Mouse (Mus musculus) hindbrain, embryonic 16.5 days (tissue): ENCODE data around the gene Tmx4. TPM values are rescaled to one million over a fixed set of nuclear protein-coding genes. Genes with fewer than 3 reads are reported as not detected.

Experiments used
- ATAC-seq: fragments of 200-750 bp; cut with Nextera tagmentation; 2 replicates; pipeline ENCODE4 v1.8.0; 2017; ENCODE audit warnings: moderate TSS enrichment, moderate library complexity
- H3K27ac ChIP-seq: fragments of 300-500 bp; sonication (generic); 2 replicates; pipeline ENCODE4 v1.5.1; 2014; ENCODE audit warnings: low read depth, mild to moderate bottlenecking, control low read depth, low read length, moderate library complexity
- H3K27me3 ChIP-seq: fragments of 300-500 bp; sonication (generic); replicated peaks from 2 replicates; pipeline ENCODE4 v1.6.1; 2014; ENCODE audit warnings: low read length; ENCODE audit not compliant: control insufficient read depth, insufficient read depth
- H3K36me3 ChIP-seq: fragments of 300-500 bp; sonication (generic); 2 replicates; pipeline ENCODE4 v1.6.1; 2014; ENCODE audit warnings: mild to moderate bottlenecking, low read length, moderate library complexity, mixed read lengths; ENCODE audit not compliant: control insufficient read depth, insufficient read depth
- H3K4me1 ChIP-seq: fragments of 300-500 bp; sonication (generic); 2 replicates; pipeline ENCODE4 v1.6.1; 2014; ENCODE audit warnings: low read depth, low read length; ENCODE audit not compliant: control insufficient read depth, insufficient read depth
- H3K4me2 ChIP-seq: fragments of 300-500 bp; sonication (generic); 2 replicates; pipeline ENCODE4 v1.6.1; 2014; ENCODE audit warnings: mild to moderate bottlenecking, low read length, control low read depth, moderate library complexity
- H3K4me3 ChIP-seq: fragments of 300-500 bp; sonication (generic); 2 replicates; pipeline ENCODE4 v1.5.1; 2014; ENCODE audit warnings: mild to moderate bottlenecking, low read length, control low read depth, moderate library complexity
- H3K9ac ChIP-seq: fragments of 300-500 bp; sonication (generic); 2 replicates; pipeline ENCODE4 v1.6.1; 2014; ENCODE audit warnings: low read depth, mild to moderate bottlenecking, control low read depth, low read length, moderate library complexity
- H3K9me3 ChIP-seq: fragments of 300-500 bp; sonication (generic); 2 replicates; pipeline ENCODE4 v1.6.1; 2014; ENCODE audit warnings: mild to moderate bottlenecking, low read length, moderate library complexity; ENCODE audit not compliant: control insufficient read depth
- WGBS: fragments of 180-500 bp; shearing (Covaris S2); extraction: QIAGEN DNeasy Blood & Tissue Kit; methylation state at CpG from one replicate; pipeline ENCODE4 v1.1.7; 2014; 5-methylcytosine and 5-hydroxymethylcytosine counted together
- polyA plus RNA-seq: library from polyadenylated mRNA; unstranded; fragments of >200 nt; fragmentation: Nextera tagmentation; extraction: Ambion mirVana; gene quantifications from 2 replicates; pipeline ENCODE4 v1.2.1, GENCODE M21; 2015

Gene Tmx4
- 98.9 and 117 TPM in 2 replicates for polyA plus RNA-seq

- whole genome bisulfite sequencing, result 0% methylated on average over 42 of the region's 57 CpGs
- Histone ChIP-seq H3K4me2 (peak within 1 kb of the TSS; percentile 68), H3K9ac (peak within 1 kb of the TSS; percentile 97), H3K27me3 (no peaks in the 10 kb centered on the region), H3K4me3 (peak within 1 kb of the TSS; percentile 87), H3K9me3 (no peaks in the 10 kb centered on the region), H3K36me3 (no peaks in the 10 kb centered on the region), H3K27ac (peak within 1 kb of the TSS; percentile 100), H3K4me1 (peaks cover 24% of the 10 kb centered on the region)
- ATAC-seq, result peak; percentile 98
Measured at GRCm38 (mm10) chr2:134643514-134644300, at the start of gene Tmx4. TSS of gene Tmx4 (minus strand) at chr2:134644145.

- no peaks in the 10 kb centered on the region for H3K9me3 ChIP-seq
- H3K4me3 ChIP-seq, result no peak overlapping the region
- H3K27me3 ChIP-seq, result no peaks in the 10 kb centered on the region
- no peak overlapping the region for H3K9ac ChIP-seq
- WGBS, result 69% methylated on average over 1 of the region's 1 CpGs
- ATAC-seq, result no peak
- no peaks in the 10 kb centered on the region for H3K36me3 ChIP-seq
- H3K4me1 ChIP-seq, result no peaks in the 10 kb centered on the region
- H3K27ac ChIP-seq, result no peak overlapping the region
- no peak overlapping the region for H3K4me2 ChIP-seq
Measured at GRCm38 (mm10) chr2:134692125-134692524, 48.2 kb upstream of the Tmx4 start.

GRCm38 (mm10) chr2:134691055-134691454 lies 47.1 kb upstream of the Tmx4 start:
- Histone ChIP-seq H3K27me3 (no peaks in the 10 kb centered on the region), H3K27ac (no peak overlapping the region), H3K4me1 (no peaks in the 10 kb centered on the region), H3K9ac (no peak overlapping the region), H3K4me2 (no peak overlapping the region), H3K36me3 (no peaks in the 10 kb centered on the region), H3K9me3 (no peaks in the 10 kb centered on the region), H3K4me3 (no peak overlapping the region)
- no peak for ATAC-seq
- 86% methylated on average over 7 of the region's 7 CpGs for WGBS

DNA sequence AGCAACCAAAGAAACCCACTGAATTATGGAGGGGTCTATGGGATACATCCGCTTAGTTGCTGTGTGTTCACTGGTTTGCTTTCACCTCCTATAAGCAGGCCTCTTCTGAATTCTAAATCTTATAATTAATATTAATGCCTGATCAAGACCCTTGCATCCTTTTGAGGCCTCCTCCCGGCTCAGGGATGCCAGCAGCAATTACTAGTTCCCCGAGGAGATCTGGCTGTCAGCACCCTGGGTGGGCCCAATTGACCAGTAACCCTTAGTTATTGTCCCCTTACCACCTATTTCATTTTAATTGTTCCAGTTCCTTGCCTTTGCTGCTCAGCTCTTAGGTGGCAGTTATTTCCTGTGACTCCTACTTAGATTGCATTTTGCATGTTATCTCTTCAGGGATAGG lies 38.4 kb upstream of the Tmx4 start:
- 36% methylated on average over 3 of the region's 3 CpGs for WGBS
- no peak for ATAC-seq

GRCm38 (mm10) chr2:134681271-134681961 lies 37.5 kb upstream of the Tmx4 start:
- no peaks in the 10 kb centered on the region for H3K9me3 ChIP-seq
- no peak overlapping the region for H3K4me3 ChIP-seq
- no peak overlapping the region for H3K27ac ChIP-seq
- no peak overlapping the region for H3K9ac ChIP-seq
- peak; percentile 86 for ATAC-seq
- no peaks in the 10 kb centered on the region for H3K4me1 ChIP-seq
- no peaks in the 10 kb centered on the region for H3K36me3 ChIP-seq
- 28% methylated on average over 9 of the region's 9 CpGs for WGBS
- no peak overlapping the region for H3K4me2 ChIP-seq
- H3K27me3 ChIP-seq, result no peaks in the 10 kb centered on the region

More for the DNA sequence above, 38.4 kb upstream of the Tmx4 start:
- Histone ChIP-seq H3K27me3 (no peaks in the 10 kb centered on the region), H3K9ac (no peak overlapping the region), H3K27ac (no peak overlapping the region), H3K4me2 (no peak overlapping the region), H3K36me3 (no peaks in the 10 kb centered on the region), H3K4me1 (no peaks in the 10 kb centered on the region), H3K4me3 (no peak overlapping the region), H3K9me3 (no peaks in the 10 kb centered on the region)

DNA sequence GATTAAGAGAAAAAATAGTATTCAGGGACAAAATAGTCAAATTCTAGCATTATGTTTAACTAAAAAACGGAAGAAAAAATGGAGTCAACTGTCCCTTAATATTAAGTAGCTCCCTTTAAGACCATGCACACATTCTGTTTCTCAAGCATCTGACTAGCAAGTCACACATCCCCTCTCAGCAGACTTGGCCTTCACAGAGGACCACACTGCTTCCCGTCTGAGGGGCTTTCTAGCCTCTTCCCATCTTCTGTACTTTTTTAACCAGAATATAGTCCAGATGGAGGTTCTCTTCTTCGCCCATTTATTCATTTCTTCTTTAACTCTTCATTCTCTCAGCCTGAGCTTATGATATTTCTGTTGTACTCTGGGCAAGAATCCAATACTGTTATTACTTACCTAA lies 35.6 kb upstream of the Tmx4 start:
- no peaks in the 10 kb centered on the region for H3K4me1 ChIP-seq
- H3K9ac ChIP-seq, result no peak overlapping the region
- no peak overlapping the region for H3K4me2 ChIP-seq
- H3K36me3 ChIP-seq, result no peaks in the 10 kb centered on the region
- H3K27me3 ChIP-seq, result no peaks in the 10 kb centered on the region
- H3K27ac ChIP-seq, result no peak overlapping the region
- H3K4me3 ChIP-seq, result no peak overlapping the region
- H3K9me3 ChIP-seq, result no peaks in the 10 kb centered on the region
- ATAC-seq, result no peak
- WGBS, result 74% methylated on average over 3 of the region's 3 CpGs

DNA sequence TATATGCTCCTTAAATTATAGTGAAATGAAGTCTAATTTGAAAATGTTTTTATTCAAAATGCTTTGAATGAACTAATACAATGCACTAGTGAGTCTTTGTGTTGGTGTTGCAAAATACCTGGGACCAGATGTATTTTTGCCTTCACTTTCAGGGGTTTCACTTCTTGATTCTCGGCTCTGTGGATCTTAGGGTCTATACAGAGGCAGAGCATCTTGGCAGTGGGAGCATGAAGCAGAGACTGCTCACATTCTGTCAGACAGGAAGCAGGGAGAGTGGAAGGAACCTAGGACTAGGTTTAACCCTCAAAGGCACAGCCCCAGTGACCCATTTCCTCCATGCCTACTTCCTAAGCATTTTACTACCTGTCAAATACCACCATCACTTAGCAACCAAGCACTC lies 31.5 kb upstream of the Tmx4 start:
- no peak for ATAC-seq
- no peak overlapping the region for H3K4me3 ChIP-seq
- 73% methylated on average over 1 of the region's 1 CpGs for WGBS
- no peaks in the 10 kb centered on the region for H3K27me3 ChIP-seq
- no peak overlapping the region for H3K27ac ChIP-seq
- no peaks in the 10 kb centered on the region for H3K4me1 ChIP-seq
- no peaks in the 10 kb centered on the region for H3K9me3 ChIP-seq
- no peak overlapping the region for H3K4me2 ChIP-seq
- H3K36me3 ChIP-seq, result no peaks in the 10 kb centered on the region
- no peak overlapping the region for H3K9ac ChIP-seq

- Histone ChIP-seq H3K27ac (no peak overlapping the region), H3K4me1 (no peaks in the 10 kb centered on the region), H3K4me3 (no peak overlapping the region), H3K36me3 (no peaks in the 10 kb centered on the region), H3K27me3 (no peaks in the 10 kb centered on the region), H3K4me2 (no peak overlapping the region), H3K9me3 (no peaks in the 10 kb centered on the region), H3K9ac (no peak overlapping the region)
- ATAC-seq, result no peak
- 82% methylated on average over 5 of the region's 5 CpGs for WGBS
Measured at GRCm38 (mm10) chr2:134673604-134674003, 29.7 kb upstream of the Tmx4 start.

- Histone ChIP-seq H3K4me2 (no peak overlapping the region), H3K27ac (no peak overlapping the region), H3K9me3 (no peaks in the 10 kb centered on the region), H3K4me1 (no peaks in the 10 kb centered on the region), H3K4me3 (no peak overlapping the region), H3K36me3 (no peaks in the 10 kb centered on the region), H3K9ac (no peak overlapping the region), H3K27me3 (no peaks in the 10 kb centered on the region)
- 28% methylated on average over 4 of the region's 4 CpGs for WGBS
- no peak for ATAC-seq
Measured at GRCm38 (mm10) chr2:134656477-134656876, 12.5 kb upstream of the Tmx4 start.
